Mouse (Mus musculus): ENCODE results near the gene Olfr1487.
"Not testable (repeated sequence)": the region's sequence is repeated elsewhere in the genome, so short reads cannot be mapped to it uniquely, and the experiment has no call there.

Olfr1487 gene

GRCm38 (mm10) chr19:13617075-13617474 is at the start of gene Olfr1487:
Gene Olfr1487 (plus strand): TSS chr19:13617375.
- not testable (repeated sequence) for DNase-seq (ENCODE audit: low spot score)

DNA sequence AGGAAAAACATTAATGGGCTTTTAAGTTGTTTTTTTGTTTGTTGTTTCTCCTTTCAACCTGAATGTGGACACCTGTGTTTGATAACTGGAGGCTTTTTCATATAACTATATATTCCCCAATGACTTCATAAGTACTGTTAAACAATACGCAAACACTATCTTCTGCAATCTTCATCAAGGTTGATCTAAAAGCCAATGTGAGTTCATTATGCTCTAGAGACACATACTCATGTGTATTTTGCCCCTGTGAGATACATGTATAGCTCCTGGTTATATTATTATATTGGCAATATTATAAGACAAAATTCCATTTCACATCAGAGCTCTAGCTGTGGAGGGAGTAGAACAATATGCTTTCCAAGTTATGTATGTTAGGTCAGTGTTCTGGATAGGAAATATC is 34.0 kb upstream of the Olfr1487 start, which contains the start of gene Olfr1484:
TSS of gene Olfr1484 (plus strand) at position 301 of the 400 bp plus-strand sequence.
- no peak for DNase-seq (ENCODE audit: low spot score)

DNA sequence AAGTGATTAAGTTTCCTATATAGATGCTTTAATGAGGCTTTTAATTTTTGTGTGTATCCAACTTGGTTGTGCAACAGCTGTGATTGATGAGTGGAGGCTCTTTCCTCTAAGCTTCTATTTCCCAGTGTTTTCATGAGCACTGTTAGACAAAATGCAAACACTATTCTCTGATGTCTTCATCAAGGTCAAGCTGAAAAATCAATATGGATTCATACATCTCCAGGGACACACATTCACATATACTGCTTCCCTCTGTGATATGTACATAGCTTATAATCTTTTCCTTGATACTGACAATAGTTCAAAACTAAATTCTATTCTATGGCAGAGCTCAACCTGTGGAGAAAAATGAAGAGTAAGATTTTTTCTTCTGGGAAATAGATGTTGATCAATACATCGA is 14.1 kb downstream of the Olfr1487 start, which contains the start of gene Olfr1489:
TSS of gene Olfr1489 (plus strand) at position 301 of the 400 bp plus-strand sequence.
- no peak for DNase-seq (ENCODE audit: low spot score)

DNA sequence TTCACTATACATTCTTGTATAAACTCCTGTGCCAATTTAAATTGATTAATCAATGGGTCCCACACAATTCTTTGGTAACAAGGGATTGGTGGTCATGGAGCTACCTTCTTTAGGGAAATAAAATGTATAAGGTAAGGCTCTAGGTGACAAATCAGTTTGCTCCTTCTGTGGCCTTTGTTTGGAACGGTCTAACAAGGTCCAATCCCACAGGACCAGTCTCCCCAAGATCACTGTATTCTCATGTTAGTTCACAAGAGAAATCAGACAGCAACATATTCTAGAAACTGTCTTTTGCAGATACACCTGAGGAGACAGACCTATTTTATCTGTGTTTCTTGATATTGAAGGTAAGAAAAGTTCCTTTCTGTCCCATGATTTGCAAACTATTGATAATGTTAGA is 33.6 kb downstream of the Olfr1487 start, which contains the start of gene Olfr1490:
TSS of gene Olfr1490 (plus strand) at position 301 of the 400 bp plus-strand sequence.
- DNase-seq (ENCODE audit: low spot score): no peak

All from urinary bladder, postnatal 10 days (tissue).